Mouse (Mus musculus): Measurements from ENCODE around the gene Zbtb4.
A peak's percentile ranks its signal among the peaks of the same experiment; 100 is the strongest.

Zbtb4 gene

DNA sequence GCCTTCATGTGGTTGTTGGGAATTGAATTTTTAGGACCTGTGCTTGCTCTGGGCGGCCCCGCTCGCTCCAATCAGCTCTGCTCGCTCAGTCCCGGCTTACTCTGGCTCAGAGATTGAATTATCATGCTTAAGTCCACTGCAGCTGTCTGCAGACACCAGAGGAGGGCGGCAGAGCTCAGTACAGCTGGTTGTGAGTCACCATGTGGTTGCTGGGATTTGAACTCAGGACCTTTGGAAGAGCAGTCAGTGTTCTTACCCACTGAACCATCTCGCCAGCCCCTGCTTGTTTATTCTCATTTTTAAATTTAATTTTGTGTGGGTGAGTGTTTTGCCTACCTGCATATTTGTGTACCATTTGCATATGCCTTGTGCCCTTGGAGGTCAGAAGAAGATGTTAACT is 2.2 kb upstream of the Zbtb4 start:
- DNase-seq (ENCODE audit: low spot score in 2 of 2): no peak

DNA sequence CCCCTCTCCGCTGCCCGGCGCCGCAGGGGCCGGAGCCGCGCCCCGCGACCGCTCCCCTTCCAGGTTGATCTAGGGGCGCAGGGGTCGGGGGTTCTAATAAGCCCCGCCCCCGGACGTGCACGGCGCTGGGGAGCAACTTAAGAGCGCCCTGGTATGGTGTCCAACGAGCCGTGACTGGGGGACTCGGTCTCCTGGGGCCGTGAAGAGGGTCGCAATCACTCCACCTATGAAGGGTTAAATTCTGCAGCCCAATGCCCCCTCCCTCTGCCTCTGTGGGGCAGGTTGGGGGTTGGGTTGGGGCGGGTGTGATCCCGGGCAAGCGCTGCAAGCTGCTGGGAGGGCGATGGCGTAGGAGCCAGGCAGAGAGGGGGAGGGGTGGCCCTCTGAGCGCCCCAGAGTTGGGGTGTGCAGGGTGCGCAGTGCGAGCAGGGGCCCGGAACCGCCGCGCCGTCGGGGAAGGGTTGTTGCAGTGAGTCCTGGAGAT is 456 bp downstream of the Zbtb4 start:
- peak; percentile 51 to 63 for DNase-seq (ENCODE audit: low spot score in 2 of 2)

DNA sequence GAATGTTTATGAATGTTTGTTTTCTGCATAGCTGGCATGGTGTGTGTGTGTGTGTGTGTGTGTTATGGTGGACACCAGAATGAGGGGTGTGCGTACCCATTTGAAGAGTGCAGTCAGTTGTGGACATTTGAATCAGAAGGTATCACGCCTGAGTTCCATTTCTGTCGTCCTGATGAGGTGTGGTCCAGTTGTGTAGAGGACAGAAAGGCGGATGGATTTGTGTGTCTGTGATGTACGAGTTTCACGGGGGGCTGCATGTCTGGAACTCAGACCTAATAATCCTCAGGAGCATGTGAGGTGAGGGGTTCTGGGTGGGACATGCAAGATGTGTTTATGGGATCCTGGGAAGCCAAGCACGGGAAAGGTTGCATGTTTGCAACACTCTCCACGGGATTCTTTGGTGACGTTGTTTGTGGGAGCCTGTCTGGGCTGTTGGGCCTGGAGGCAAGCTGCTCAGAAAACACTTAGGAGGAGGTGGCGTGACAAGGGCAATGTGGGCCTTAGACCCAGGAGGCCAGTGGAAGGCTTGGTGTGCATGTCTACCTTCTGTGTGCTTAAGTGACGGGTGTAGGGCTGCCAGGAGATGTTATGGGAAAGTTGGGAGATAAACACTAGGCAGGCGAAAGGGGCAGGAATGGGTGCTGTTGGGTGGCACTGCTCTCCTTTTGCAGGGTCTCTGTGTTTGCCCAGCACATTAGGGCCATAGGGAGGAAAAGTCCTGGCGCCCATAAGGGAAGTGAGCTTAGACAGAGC is 1.3 kb downstream of the Zbtb4 start:
- DNase-seq (ENCODE audit: low spot score in 2 of 2): no peak

DNA sequence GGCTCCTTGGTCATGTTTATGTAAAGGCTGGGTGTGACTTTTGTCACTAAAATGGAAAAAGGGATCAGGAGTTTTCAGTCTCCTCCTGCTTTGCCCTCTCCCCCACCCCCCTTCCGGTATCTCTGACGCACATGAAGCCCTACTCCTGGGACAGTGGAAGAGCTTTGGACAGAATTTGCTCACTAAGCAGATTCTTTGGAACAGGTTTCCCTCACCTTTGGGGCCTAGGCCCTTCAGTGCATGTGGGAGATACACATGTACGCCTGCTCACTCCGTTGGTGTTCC is 1.9 kb downstream of the Zbtb4 start:
- no peak for DNase-seq (ENCODE audit: low spot score in 2 of 2)

DNA sequence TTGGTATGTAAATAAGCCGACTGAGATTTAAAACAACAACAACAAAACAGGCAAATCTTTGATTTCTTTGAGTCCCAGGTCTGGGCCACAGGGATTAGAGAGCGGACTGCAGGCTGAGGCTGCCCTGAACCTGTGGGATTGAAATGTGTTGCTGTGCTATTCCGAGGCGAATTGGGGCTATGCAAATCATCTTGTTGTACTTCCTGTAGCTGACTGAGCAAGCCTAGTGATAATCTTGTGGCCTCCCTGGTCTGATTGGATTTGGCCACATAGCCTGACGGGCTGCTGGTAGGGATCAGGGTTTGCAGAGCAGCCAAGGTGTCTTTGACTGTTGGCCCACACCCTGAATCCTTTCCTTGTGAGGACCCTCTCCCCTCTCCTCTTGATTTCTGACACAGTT is 9.2 kb downstream of the Zbtb4 start:
- DNase-seq (ENCODE audit: low spot score in 2 of 2): no peak

DNA sequence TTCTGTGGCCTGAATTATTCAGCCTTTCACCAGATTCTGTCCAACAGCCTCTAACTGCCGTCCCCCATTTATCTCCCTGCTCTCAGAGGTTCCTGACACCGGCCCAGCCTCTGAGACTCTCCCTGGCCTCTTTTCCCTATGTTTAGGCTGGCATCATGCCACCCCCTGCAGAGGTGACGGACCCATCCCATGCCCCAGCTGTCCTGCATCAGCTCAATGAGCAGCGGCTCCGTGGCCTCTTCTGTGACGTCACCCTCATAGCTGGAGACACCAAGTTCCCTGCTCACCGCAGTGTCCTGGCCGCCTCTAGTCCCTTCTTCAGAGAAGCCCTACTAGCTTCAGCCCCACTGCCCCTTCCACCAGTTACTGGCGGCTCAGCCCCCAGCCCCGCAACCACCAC is 10.0 kb downstream of the Zbtb4 start:
- DNase-seq (ENCODE audit: low spot score in 2 of 2): no peak

DNA sequence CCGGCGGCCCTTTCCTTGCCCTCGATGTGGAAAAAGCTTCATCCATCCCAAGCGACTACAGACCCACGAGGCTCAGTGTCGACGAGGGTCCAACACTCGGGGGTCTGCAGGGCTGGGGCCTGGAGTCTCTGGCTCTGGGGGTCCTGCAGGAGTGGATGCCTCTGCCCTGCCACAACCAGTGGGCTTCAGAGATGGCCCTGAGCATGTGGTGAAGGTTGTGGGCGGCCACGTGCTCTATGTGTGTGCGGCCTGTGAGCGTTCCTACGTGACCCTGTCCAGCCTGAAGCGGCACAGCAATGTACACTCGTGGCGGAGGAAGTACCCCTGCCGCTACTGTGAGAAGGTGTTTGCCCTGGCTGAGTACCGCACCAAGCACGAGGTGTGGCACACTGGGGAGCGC is 10.8 kb downstream of the Zbtb4 start:
- DNase-seq (ENCODE audit: low spot score in 2 of 2): no peak

DNA sequence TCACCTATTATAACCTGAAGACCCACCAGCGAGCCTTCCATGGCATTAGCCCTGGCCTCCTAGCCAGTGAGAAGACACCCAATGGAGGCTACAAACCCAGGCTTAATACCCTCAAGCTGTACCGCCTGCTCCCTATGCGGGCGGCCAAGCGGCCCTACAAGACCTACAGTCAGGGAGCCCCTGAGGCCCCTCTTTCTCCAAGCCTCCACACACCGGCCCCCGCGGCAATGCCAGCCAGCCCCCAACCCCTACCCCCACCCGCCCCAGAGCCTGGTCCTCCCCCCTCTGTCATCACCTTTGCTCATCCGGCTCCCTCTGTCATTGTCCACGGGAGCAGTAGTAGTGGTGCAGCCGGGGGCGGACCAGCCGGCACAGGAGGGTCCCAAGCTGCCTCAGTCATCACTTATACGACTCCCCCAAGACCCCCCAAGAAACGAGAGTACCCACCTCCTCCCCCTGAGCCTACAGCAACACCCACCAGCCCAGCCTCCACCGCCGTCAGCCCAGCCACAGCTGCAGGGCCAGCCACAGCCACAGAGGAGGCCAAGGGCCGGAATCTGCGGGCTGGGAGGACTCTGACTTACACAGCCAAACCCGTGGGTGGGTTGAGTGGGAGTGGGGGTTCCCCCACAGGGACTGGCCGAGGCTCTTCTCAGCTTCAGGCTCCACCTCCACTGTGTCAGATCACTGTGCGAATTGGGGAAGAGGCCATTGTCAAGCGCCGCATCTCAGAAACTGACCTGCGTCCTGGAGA is 12.0 kb downstream of the Zbtb4 start:
- DNase-seq (ENCODE audit: low spot score in 2 of 2): no peak

DNA sequence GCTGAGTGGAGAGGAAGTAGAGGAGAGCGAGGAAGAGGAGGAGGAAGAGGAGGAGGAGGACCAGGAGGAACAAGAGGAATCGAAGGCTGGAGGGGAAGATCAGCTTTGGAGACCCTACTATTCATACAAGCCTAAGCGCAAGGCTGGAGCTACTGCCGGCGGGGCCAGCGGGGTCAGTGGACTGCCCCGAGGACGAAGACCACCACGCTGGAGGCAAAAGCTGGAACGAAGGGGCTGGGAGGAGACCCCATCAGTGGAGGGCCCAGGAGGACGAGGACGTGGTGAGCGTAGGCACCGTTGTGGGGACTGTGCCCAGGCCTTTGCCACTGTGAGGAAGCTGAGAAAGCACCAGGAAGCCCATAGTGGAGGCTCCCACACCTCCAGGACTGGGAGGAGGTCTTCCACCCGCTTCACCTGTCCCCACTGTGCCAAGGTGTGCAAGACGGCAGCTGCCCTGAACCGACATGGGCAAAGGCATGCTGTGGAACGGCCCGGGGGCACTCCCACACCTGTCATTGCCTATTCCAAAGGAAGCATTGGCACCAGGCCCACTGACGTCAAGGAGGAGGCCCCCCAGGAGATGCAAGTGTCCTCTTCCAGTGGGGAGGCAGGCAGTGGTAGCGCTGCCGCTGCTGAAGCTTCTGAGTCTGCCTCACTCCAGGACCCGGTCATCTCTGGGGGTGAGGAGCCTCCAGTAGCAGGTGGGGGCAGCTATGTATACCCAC is 12.7 kb downstream of the Zbtb4 start:
- DNase-seq (ENCODE audit: low spot score in 2 of 2): no peak

DNA sequence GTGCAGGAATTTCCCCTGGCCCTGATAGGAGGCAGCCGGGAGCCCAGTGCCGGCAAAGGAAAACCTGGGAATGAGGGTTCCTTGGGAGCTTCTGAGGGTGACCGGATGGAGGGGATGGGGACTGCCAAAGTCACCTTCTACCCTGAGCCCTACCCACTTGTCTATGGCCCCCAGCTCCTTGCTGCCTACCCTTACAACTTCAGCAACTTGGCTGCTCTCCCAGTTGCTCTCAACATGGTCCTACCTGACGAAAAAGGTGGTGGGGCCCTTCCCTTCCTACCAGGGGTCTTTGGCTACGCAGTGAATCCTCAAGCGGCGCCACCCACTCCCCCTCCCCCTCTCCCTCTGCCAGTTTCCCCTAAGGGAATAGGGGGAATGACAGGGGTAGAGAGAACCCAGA is 13.3 kb downstream of the Zbtb4 start:
- DNase-seq (ENCODE audit: low spot score in 2 of 2): no peak

DNA sequence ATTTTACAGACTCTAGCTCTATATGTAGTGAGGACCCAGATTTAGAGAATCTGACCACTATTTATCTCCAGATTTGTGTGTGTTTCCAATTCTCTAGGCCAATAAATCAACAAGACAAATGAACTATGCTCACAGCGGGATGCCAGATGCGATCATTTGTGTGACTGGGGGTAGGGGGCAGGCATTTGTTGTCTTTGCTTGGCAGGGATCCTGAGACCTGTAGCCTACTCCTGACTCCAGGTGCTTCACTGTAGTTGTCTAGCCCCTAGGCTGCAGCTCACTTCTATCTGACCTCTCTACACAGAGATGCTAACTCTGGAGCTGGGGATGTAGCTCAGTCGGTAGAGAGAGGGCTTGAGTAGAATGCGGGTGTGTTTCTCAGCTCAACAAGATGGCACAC is 16.1 kb downstream of the Zbtb4 start:
- no peak for DNase-seq (ENCODE audit: low spot score in 2 of 2)

DNA sequence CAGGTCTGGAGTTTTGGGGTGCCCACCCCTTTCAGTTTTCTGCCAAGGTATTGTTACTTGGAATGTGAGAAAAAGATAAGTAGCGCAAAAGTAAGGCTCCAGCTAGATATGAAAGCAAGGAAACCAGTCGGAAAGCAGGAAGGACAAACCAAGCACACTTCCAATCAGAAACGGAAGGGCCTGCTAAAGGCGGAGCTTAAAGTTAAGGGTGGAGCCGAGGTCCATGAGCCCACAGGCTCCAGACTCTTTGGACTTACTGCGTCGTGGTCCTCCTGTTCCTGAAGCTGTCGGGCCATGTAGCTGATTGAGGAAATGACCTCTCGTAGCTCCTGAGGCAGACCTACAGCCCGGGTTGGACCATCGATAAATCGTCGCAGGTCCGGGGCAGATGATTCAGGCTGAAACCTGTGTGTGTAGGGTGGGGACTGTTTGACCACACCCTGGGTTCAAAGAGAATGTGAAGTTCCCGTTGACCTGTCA is 19.1 kb downstream of the Zbtb4 start:
- no peak for DNase-seq (ENCODE audit: low spot score in 2 of 2)

DNA sequence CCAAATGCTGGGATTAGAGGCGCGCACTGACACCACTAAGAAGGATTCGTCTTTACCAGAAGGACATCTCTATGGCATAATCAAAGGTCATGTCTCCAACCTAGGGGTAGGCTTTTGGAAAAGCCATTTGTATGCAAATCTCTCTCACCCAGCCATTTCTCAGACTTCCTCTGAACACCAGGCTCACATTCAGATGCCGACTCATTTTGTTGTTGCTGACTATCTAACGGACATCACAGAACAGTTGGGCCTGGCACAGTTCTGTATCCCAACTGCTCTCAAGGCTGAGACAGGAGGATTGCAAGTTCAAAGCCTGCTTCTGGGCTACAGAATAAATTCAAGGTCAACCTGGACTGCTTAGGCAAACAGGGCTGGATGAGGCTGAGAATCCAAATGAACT is 21.6 kb downstream of the Zbtb4 start:
- DNase-seq (ENCODE audit: low spot score in 2 of 2): no peak

DNA sequence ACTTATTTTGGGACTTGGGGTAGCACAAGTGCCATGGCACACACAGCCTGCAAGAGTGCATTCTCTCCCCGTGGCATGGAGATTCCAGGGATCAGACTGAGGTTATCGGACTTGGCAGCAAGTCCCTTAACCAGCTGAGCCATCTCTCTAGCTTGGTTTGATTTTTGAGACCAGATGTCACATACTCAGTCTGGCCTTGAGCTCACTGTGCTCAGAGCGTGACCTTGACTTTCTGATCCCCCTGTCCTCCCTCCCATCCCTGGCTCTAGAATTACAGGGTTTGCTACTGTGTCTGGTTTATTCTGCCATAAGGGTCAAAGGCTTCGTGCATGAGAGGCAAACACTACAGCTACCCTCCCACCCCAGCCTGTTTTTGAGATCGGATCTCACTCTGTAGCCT is 23.7 kb downstream of the Zbtb4 start:
- no peak for DNase-seq (ENCODE audit: low spot score in 2 of 2)

DNA sequence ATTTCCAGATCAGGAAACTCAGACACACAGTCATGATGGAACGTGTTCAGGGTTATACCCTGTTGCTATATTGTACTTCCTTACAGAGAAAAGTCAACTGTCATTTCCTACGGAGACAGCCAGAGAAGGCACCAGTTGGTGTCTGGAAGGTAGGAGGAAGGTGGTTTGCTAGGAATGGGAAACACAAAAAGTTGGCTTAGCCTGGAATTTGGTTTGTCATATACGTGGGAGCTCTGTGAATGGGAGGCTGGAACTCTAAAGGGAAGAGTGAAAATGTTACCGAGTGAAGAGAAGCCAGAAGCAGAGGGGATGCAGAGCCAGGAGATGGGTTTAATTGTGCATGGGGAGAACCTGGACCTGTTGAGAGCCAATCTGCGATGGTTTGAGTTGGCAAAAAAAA is 25.7 kb downstream of the Zbtb4 start:
- no peak for DNase-seq (ENCODE audit: low spot score in 2 of 2)

DNA sequence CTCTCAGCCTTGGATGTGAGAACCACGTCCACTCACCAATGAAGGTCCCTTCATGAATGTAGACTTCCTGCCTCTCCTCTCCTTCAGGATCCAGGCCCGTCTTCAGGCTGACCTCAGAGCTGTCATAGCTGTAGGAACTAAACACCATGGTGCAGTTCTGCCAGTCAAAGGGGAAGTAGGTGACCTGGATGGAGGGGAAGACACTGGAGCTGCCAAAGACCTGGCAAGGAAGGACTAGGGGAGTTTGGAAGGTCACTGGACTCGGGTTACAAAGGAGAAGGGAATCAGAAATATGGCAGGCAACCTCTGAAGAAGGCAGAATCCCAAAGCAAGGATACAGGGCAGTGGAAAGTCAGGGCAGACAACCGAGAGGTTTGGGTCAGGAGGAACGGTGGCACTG is 27.7 kb downstream of the Zbtb4 start:
- no peak for DNase-seq (ENCODE audit: low spot score in 2 of 2)

DNA sequence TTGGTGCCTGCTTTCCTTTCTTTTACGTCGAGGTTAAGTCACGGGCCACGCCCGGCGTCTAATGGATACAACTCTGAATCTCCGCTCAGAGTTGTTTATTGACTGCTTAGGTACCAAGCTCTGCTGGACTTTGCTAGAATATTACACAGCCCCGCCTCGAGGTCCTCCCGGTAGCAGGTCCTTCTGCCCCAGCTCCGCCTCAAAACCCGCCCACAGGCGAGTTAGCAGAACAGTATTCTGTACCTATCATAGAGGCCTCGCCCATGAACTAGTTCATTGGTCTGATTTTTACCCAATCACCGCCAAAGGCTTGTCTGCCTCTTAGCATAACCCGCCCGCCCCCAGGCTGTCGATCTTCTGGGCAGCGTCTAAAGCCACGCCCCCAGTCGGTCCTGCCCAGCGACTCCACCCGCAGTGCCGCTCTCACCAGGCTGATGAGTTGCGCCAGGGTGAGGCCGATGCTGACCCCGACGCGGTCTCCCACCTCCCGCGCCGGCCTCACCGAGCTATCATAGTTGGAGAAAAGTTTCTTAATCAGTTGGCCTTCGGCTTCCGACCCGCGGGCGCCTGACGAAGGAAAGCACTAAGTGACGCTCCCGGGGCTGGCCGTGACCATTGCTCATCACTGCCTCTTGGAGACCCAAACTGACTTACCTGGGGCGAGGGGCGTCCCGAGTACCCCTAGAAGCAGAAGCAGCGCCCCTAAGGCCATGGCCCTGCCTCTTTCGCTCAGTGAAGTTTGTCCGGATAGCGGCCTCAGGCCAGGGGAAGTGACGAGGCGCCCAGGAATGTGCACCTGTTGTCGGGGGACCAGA is 29.7 kb downstream of the Zbtb4 start, which contains the start of gene Chrnb1:
Gene Chrnb1 (minus strand): TSS at position 776 of the 815 bp plus-strand sequence.
- peak; percentile 87 to 89 for DNase-seq (ENCODE audit: low spot score in 2 of 2)

DNA sequence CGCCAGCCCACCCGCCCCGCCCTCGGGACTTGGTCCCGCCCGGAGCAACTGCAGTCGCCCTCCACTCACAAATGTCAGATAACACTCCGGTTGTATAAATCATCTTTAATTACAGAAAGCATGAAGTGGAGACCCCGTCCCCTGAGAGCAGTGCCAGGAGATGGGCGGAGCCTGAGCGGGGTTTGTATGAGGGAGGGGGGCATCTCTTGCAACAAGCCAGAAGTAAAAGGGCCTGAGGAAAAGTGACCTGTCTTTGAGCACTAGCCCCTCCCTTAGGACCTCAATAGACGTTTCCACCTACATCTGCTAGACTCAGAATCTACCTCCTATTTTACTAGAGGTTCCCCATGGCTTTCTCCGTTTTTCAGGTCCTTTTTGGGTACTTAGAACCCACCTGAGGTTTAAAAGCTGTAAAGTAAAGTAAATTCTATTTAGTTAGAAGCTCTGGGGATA is 30.3 kb downstream of the Zbtb4 start:
- DNase-seq (ENCODE audit: low spot score in 2 of 2): no peak

DNA sequence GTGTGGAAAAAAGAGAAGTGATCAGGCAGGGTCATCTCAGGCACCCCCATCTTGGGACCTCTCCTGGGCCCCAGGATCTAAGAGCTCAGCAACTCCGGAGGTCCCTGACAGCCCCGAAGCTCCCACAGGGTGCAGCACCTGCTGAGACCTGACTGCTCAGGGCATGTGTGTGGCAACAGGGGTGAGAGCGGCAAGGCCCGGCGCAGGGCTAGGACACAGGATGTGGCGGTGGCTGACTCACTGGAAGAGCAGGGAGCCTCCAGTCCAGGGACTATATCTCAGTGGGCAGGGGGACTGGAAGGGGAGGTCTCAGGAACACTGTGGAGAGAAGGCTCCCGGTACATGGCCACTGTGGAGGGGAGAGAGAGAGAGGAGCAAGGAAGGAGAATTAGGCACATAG is 32.2 kb downstream of the Zbtb4 start:
- DNase-seq (ENCODE audit: low spot score in 2 of 2): no peak

DNA sequence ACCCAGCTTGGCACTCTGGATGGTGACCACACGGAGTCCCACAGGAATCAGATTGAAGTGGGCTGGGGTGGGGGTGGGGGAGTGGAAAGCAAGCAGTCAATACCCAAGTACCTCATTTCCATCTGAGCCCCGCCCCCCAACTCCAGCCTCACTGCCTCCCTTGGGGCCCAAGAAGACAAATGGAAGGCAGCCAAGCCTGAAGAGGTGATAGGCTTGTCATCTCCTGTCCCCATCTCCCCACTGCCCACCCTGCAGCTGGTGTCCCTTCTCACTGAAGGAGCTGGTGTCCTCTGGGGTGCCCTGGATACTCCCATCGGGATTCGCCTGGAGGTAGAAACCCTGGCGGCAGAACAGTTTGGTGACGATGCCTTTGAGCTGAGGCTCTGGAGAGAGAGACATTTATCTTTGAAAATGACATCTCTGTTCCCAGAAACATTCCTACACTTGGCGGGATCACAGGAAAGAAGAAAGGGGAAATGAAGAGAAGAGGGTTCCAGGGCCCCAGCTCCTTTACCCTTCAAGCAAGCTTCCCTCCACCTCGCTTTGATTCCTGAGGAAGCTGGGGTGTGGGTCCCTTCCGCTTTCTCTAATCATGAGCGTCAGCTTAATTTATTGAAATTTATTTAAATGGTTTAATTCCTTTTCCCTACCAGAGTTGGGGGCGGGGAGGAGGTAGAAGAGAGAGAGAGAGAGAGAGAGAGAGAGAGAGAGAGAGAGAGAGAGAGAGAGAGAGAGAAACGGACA is 33.9 kb downstream of the Zbtb4 start:
- DNase-seq (ENCODE audit: low spot score in 2 of 2): peak in 1 of 2 experiments; percentile 51

DNA sequence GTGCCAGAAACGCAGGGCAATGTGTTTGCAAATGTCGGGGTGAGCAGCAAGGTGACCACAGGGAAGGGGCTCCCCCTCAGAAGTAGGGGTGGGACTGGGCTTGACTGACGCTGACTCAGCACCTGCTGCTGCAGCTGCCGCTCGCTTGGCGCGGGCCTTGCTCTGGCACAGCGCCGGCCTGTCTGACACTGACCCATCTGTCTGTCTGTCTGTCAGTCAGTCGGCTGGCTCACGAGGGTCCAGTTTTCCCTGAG is 34.4 kb downstream of the Zbtb4 start:
- no peak for DNase-seq (ENCODE audit: low spot score in 2 of 2)

Measured in spleen, postnatal 14 days (tissue).